Mouse (Mus musculus) hindbrain, embryonic 12.5 days (tissue): ENCODE measurements around the gene Ube2d1. TPM values are rescaled to one million over a fixed set of nuclear protein-coding genes. Genes with fewer than 3 reads are reported as not detected.

Experiments used
- ATAC-seq: fragments of 200-750 bp; cut with Nextera tagmentation; 2 replicates; pipeline ENCODE4 v1.8.0; 2017; ENCODE audit warnings: moderate TSS enrichment; ENCODE audit not compliant: low FRiP score
- H3K27ac ChIP-seq: fragments of 300-500 bp; sonication (generic); 2 replicates; pipeline ENCODE4 v1.5.1; 2016; ENCODE audit warnings: mild to moderate bottlenecking
- H3K27me3 ChIP-seq: fragments of 300-500 bp; sonication (generic); 2 replicates; pipeline ENCODE4 v1.6.1; 2016; ENCODE audit warnings: mild to moderate bottlenecking
- H3K36me3 ChIP-seq: fragments of 300-500 bp; sonication (generic); 2 replicates; pipeline ENCODE4 v1.6.1; 2016; ENCODE audit warnings: mild to moderate bottlenecking
- H3K4me1 ChIP-seq: fragments of 300-500 bp; sonication (generic); 2 replicates; pipeline ENCODE4 v1.6.1; 2016
- H3K4me2 ChIP-seq: fragments of 300-500 bp; sonication (generic); replicated peaks from 2 replicates; pipeline ENCODE4 v1.6.1; 2016; ENCODE audit warnings: mild to moderate bottlenecking
- H3K4me3 ChIP-seq: fragments of 300-500 bp; sonication (generic); 2 replicates; pipeline ENCODE4 v1.5.1; 2016; ENCODE audit warnings: mild to moderate bottlenecking
- H3K9ac ChIP-seq: fragments of 300-500 bp; sonication (generic); 2 replicates; pipeline ENCODE4 v1.6.1; 2016; ENCODE audit warnings: mild to moderate bottlenecking, moderate library complexity
- H3K9me3 ChIP-seq: fragments of 300-500 bp; sonication (generic); replicated peaks from 2 replicates; pipeline ENCODE4 v1.6.1; 2016; ENCODE audit warnings: mild to moderate bottlenecking
- WGBS: fragments of 180-500 bp; shearing (Covaris S2); methylation state at CpG from one replicate; pipeline ENCODE4 v1.1.7; 2016; 5-methylcytosine and 5-hydroxymethylcytosine counted together
- polyA plus RNA-seq: library from polyadenylated mRNA; unstranded; fragments of >200 nt; fragmentation: Nextera tagmentation; extraction: Ambion mirVana; gene quantifications from 2 replicates; pipeline ENCODE4 v1.2.1, GENCODE M21; 2016

The Ube2d1 gene
- polyA plus RNA-seq, 1 experiment from 2014 or later = 146 TPM

DNA sequence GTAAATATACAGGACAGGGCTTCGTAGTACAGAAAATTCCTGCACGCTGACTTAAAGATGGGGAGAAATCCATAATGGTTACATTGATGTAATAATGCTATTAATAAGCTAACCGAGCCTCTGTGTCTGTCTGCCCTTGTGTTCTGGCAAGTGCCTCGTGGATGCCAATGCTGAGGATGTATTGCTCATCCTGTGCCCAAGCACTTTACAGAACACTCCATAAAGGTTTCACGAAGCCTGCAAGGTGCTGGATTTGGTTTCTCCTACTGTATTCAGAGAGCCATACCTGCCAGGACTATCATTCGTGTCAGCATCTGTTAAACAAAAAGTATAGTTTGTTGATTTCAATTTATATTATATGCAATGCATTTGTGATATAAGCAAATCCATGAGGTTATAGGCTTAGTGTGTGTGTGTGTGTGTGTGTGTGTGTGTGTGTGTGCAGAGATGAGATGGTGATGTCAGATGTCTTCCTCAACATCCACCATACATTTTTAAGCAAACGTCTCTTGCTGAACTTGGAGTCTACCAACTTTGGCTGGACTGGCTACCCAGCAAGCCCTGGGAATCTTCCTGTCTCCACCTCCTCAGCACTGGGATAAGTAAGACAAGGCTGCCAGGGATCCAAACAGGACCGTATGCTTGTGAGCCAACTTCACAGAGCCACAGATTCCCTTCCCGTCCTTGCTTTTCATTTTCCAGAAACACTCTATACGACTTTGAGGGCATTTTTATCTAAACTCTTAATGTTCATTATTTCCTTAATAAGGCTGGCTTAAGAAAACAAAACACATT lies 35.8 kb downstream of the Ube2d1 start:
- H3K4me2 ChIP-seq = no peak overlapping the region
- no peak overlapping the region for H3K4me3 ChIP-seq
- no peak for ATAC-seq
- H3K36me3 ChIP-seq = peaks cover 1% of the 10 kb centered on the region; the same call in 1 of the 2 replicates
- WGBS = 85% methylated on average over 10 of the region's 10 CpGs
- H3K9ac ChIP-seq = no peak overlapping the region
- H3K4me1 ChIP-seq = no peaks in the 10 kb centered on the region
- no peaks in the 10 kb centered on the region for H3K9me3 ChIP-seq
- H3K27ac ChIP-seq = no peak overlapping the region
- no peaks in the 10 kb centered on the region for H3K27me3 ChIP-seq

DNA sequence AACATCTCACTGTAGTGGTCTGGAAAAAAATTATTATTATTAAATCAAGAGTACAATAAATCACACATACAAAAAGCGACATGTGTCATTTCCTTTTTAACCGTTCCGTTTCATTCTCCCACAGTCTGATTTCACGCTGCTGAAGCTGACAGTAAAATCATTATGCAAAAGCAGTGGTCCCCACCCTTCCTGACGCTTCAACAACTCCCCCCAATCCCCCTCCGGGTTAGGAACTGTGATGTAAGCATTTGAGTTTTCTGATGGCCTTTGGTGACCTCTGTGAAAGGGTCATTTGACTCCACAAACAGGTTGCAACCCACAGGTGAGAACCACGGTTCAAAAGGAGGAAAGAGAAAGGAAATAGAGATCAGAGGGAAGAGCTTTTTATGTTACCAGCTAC lies 38.1 kb downstream of the Ube2d1 start:
- H3K4me1 ChIP-seq = no peaks in the 10 kb centered on the region
- H3K4me2 ChIP-seq = no peak overlapping the region
- H3K9ac ChIP-seq = no peak overlapping the region
- H3K9me3 ChIP-seq = no peaks in the 10 kb centered on the region
- no peaks in the 10 kb centered on the region for H3K27me3 ChIP-seq
- WGBS = 59% methylated on average over 7 of the region's 7 CpGs
- no peak overlapping the region for H3K4me3 ChIP-seq
- ATAC-seq = no peak
- no peak overlapping the region for H3K27ac ChIP-seq
- no peaks in the 10 kb centered on the region for H3K36me3 ChIP-seq

DNA sequence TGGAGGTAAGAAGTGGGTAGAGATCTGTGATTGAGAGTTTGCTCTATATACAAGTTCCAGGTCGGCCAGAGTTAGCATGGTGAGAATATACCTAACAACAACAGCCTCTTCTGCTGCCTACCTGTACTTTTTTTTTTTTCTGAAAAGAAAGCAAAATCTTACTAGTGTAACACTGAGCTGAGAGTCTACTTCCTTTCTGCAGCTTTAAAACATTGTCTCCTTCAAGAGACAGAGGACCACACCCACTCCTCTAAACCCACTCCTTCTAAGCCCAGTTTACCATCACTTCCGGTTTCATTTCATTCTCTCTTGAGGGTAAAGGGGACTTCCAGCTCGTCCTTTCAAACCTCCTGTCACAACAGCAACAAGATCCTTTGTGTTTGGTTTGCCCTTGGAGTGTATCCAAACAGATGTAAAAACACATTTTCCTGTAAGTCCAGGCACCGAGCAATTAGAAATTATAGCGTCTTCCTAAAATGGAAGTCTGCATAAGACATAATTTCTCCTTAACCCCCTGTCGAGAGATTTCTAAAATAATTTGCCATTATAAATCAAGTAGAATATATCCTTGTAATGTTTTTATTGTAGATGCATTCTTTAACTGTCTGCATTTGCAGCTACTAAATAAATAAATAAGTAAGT lies 45.5 kb downstream of the Ube2d1 start:
- H3K27me3 ChIP-seq = no peaks in the 10 kb centered on the region
- peaks cover 8% of the 10 kb centered on the region for H3K36me3 ChIP-seq
- no peak for ATAC-seq
- H3K9me3 ChIP-seq = no peaks in the 10 kb centered on the region
- H3K4me3 ChIP-seq = no peak overlapping the region
- WGBS = 68% methylated on average over 6 of the region's 6 CpGs
- H3K4me1 ChIP-seq = peaks cover 13% of the 10 kb centered on the region
- H3K27ac ChIP-seq = no peak overlapping the region
- H3K9ac ChIP-seq = no peak overlapping the region
- no peak overlapping the region for H3K4me2 ChIP-seq

DNA sequence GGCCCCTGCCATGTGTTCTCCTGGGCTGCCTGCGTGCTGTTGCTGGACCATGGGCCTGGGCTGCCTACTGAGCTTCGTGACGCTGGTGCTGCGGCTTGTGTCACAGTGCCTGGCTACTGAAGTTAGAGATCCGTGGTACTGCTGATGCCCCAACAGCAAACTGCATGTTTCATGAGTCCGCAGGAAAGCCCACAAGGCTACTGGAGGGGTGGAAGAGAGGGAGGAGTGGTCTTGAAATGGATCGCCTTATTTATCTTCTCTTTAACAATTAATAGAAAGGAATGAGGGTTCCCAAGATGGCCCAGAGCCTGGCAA lies 46.9 kb downstream of the Ube2d1 start, which contains the start of gene Tfam:
Gene Tfam (minus strand): TSS at position 41 of the 315 bp plus-strand sequence.
- Histone ChIP-seq H3K4me2 (peak within 1 kb of the TSS; percentile 79), H3K9me3 (no peaks in the 10 kb centered on the region), H3K4me1 (peaks cover 13% of the 10 kb centered on the region), H3K4me3 (peak within 1 kb of the TSS; percentile 79), H3K9ac (peak within 1 kb of the TSS; percentile 80), H3K36me3 (peaks cover 21% of the 10 kb centered on the region), H3K27me3 (no peaks in the 10 kb centered on the region), H3K27ac (peak within 1 kb of the TSS; percentile 60)
- 3% methylated on average over 7 of the region's 7 CpGs for WGBS
- no peak for ATAC-seq

DNA sequence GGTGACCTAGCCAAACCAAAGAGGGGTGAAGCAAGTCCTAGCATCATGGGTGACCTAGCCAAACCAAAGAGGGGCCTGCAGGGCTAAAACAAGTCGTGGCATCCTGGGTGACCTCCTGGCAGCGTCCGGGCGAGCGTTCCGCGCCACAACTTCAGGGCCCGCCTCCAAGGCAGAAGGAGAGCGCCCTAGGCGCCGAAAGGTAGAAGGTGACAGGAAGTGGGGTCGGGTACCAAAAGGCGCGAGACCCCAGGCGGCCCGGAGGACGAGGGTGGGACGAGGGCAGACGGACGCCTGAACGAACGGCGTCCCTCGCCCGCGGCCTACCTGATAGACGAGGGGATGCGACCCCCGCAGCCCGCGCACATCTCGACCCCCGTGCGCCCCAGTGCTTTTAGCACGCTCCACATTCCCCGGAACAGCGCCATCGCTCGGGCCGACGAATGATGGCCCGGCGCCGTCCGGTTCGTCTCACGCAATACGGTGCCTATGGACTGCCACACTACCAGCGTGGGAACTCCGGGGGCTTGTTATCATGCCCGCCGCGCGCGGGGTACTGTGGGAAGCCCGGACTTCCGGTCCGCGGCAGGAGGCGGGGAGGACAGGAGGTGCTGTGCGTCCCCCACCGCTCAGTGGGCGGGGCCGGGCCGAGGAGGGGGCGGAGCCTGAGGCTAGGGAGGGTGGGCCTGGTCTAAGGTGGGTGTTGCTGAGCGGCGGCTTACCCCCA lies 47.4 kb downstream of the Ube2d1 start:
- H3K9ac ChIP-seq = peak overlapping the region; percentile 80
- no peaks in the 10 kb centered on the region for H3K27me3 ChIP-seq
- peak overlapping the region; percentile 79 for H3K4me3 ChIP-seq
- no peaks in the 10 kb centered on the region for H3K9me3 ChIP-seq
- H3K4me1 ChIP-seq = peaks cover 13% of the 10 kb centered on the region
- under 1% methylated on average over 56 of the region's 68 CpGs for WGBS
- H3K27ac ChIP-seq = peak overlapping the region; percentile 60
- peak; percentile 99 for ATAC-seq
- H3K4me2 ChIP-seq = peak overlapping the region; percentile 79
- peaks cover 26% of the 10 kb centered on the region for H3K36me3 ChIP-seq

DNA sequence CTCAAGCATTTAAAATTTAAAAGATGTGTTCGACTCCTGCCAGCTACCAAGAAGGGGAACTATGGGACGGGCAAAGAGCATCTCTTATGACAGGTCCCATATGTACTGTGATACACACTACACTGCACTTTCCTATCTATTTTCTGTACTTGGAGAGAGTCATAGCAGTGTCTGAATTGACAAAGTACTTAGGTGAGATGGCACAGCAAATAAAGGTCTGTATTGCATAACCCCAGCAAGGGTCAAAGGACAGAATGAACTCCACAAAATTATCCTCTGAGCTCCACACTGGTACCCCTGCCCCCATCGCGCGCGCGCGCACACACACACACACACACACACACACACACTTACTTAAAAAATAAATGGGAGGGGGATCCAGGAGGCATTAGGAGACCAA lies 51.0 kb downstream of the Ube2d1 start:
- H3K4me3 ChIP-seq = no peak overlapping the region
- H3K27me3 ChIP-seq = no peaks in the 10 kb centered on the region
- no peak overlapping the region for H3K4me2 ChIP-seq
- H3K36me3 ChIP-seq = peaks cover 44% of the 10 kb centered on the region
- no peak overlapping the region for H3K9ac ChIP-seq
- WGBS = 97% methylated on average over 8 of the region's 8 CpGs
- ATAC-seq = no peak
- H3K9me3 ChIP-seq = no peaks in the 10 kb centered on the region
- H3K27ac ChIP-seq = no peak overlapping the region
- peaks cover 13% of the 10 kb centered on the region for H3K4me1 ChIP-seq

DNA sequence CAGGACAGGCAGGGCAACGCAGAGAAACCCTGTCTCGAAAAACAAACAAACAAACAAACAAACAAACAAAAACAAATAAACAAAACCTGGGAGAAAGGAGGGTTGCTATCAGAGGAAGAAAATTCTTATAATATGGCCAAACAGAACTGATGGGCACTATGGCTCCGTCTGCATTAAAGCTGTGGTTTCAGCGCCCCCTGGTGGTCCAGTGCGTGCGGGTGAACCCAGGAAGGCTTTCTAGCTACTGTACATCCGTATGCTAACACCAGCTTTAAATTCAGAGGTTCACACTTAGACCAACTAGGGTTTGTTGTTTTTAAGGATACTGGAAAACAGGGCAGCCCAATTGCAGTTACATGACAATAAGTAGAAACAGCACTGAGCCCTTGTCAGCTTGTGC lies 59.2 kb downstream of the Ube2d1 start:
- Histone ChIP-seq H3K4me1 (no peaks in the 10 kb centered on the region), H3K36me3 (peaks cover 52% of the 10 kb centered on the region), H3K4me3 (no peak overlapping the region), H3K9me3 (no peaks in the 10 kb centered on the region), H3K27ac (no peak overlapping the region), H3K4me2 (no peak overlapping the region), H3K9ac (no peak overlapping the region), H3K27me3 (no peaks in the 10 kb centered on the region)
- 47% methylated on average over 7 of the region's 7 CpGs for WGBS
- ATAC-seq = no peak

DNA sequence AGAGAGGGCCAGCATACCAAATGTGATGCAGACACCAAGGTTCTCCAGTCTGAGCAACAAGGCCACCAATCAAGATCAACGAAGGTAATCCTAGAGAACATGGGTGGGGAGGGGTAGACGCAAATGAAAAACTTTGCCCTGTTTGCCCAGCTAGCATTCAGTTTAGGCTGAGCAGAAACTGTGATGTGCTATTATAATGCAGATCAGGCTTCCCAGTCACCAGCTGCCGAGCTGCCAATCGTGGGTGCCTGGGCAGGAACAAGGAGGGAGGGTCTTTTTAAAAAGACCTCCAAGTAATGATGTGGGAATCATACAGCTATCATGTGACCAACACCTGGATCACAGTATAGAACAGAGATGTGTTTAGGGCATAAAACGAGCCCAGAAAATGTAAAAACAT lies 62.0 kb downstream of the Ube2d1 start:
- peak; percentile 51 for ATAC-seq
- H3K27me3 ChIP-seq = peaks cover 4% of the 10 kb centered on the region; the same call in 1 of the 2 replicates
- 0 out of 2 replicates have a peak overlapping the region, but pooled peaks have one; percentile 44 for H3K27ac ChIP-seq
- no peaks in the 10 kb centered on the region for H3K9me3 ChIP-seq
- H3K4me3 ChIP-seq = no peak overlapping the region
- no peak overlapping the region for H3K9ac ChIP-seq
- H3K36me3 ChIP-seq = peaks cover 29% of the 10 kb centered on the region
- no peak overlapping the region for H3K4me2 ChIP-seq
- H3K4me1 ChIP-seq = peaks cover 2% of the 10 kb centered on the region; the same call in 1 of the 2 replicates
- WGBS = 50% methylated on average over 5 of the region's 5 CpGs

DNA sequence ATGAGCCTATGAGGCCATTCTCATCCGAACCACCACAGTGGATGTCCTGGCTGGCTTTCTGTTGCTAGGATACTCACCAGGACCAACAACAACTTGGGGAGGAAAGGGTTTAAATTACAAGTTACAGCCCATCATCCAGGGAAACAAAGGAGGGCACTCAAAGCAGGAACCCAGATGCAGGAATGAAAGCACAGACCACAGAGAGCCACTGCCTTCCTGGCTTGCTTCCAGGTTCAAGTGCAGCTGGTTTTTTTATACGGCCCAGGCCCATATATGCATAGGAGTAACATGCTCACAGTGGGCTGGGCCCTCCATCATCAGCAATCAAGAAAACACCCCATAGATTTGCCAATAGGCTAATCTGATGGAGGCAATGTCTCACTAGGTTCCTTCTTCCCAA lies 62.4 kb downstream of the Ube2d1 start:
- H3K4me1 ChIP-seq = peaks cover 2% of the 10 kb centered on the region; the same call in 1 of the 2 replicates
- 66% methylated on average over 2 of the region's 2 CpGs for WGBS
- H3K9ac ChIP-seq = no peak overlapping the region
- no peak overlapping the region for H3K4me3 ChIP-seq
- 0 out of 2 replicates have a peak overlapping the region, but pooled peaks have one; percentile 44 for H3K27ac ChIP-seq
- H3K36me3 ChIP-seq = peaks cover 27% of the 10 kb centered on the region
- H3K9me3 ChIP-seq = no peaks in the 10 kb centered on the region
- no peak overlapping the region for H3K4me2 ChIP-seq
- peaks cover 4% of the 10 kb centered on the region; the same call in 1 of the 2 replicates for H3K27me3 ChIP-seq
- ATAC-seq = peak; percentile 62

DNA sequence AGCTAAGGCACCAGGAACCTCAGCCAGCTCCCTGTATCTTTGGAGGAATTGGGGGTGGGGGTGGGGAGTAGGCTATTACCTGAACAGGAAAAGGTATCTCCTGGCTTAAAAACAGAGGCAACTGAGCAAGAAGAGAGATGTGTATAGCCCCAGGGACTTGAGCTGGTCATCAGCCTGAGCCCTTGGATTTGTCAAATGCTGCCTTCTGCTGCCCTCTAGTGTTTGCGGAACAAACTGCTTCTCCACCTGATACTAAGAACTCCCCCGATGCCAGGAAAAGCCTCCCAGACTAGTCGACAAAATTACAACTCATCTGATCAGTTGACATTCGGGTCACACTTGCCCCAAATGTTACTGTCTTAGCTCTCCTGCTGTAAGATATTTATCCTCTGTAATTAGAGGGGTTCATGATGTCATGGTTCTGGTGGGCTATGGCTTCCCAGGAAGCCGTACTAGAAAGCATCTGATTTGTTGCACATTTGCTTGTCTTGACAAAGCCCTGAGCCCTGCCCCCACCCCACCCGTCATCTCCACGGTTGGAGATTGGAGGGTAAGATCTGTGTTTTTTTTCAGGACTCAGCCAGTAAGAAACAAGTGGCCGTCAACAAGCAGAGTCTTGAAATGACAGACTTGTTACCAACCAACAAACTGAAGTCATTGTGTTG lies 66.7 kb downstream of the Ube2d1 start:
- H3K27me3 ChIP-seq = peaks cover 4% of the 10 kb centered on the region; the same call in 1 of the 2 replicates
- H3K36me3 ChIP-seq = peaks cover 12% of the 10 kb centered on the region
- H3K9me3 ChIP-seq = no peaks in the 10 kb centered on the region
- peak; percentile 59 for ATAC-seq
- H3K27ac ChIP-seq = no peak overlapping the region
- peaks cover 2% of the 10 kb centered on the region; the same call in 1 of the 2 replicates for H3K4me1 ChIP-seq
- 18% methylated on average over 8 of the region's 8 CpGs for WGBS
- 0 out of 2 replicates have a peak overlapping the region, but pooled peaks have one; percentile 43 for H3K9ac ChIP-seq
- H3K4me3 ChIP-seq = no peak overlapping the region
- no peak overlapping the region for H3K4me2 ChIP-seq

DNA sequence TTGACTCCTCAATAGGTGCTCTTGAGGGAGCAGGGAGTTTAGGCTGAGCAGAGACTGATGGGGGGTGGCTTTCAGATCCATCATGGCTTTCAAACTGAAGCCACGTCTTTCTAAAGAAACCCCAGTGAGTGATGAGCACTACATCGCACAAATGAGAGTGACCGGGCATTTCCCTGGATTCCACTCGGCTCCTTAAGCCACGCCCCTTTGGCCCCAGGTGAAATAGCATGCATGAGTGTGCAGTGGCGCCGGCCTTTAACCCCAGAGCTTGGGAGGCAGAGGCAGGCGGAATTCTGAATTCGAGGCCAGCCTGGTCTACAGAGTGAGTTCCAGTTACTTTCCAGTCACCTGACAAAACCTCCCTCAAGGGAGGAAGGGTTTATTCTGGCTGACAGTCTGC lies 69.1 kb downstream of the Ube2d1 start:
- Histone ChIP-seq H3K4me3 (no peak overlapping the region), H3K36me3 (no peaks in the 10 kb centered on the region), H3K9me3 (no peaks in the 10 kb centered on the region), H3K9ac (no peak overlapping the region), H3K27ac (no peak overlapping the region), H3K4me2 (no peak overlapping the region), H3K27me3 (peaks cover 4% of the 10 kb centered on the region; the same call in 1 of the 2 replicates), H3K4me1 (peaks cover 2% of the 10 kb centered on the region; the same call in 1 of the 2 replicates)
- no peak for ATAC-seq
- 72% methylated on average over 9 of the region's 9 CpGs for WGBS
